Mouse (Mus musculus): ENCODE results near the gene Mypn. TPM values are rescaled to one million over a fixed set of nuclear protein-coding genes. Genes with fewer than 3 reads are reported as not detected.
A peak's percentile ranks its signal among the peaks of the same experiment; 100 is the strongest.

Mypn gene
- polyA plus RNA-seq, 1 experiment from 2014 or later = 2.6 TPM

DNA sequence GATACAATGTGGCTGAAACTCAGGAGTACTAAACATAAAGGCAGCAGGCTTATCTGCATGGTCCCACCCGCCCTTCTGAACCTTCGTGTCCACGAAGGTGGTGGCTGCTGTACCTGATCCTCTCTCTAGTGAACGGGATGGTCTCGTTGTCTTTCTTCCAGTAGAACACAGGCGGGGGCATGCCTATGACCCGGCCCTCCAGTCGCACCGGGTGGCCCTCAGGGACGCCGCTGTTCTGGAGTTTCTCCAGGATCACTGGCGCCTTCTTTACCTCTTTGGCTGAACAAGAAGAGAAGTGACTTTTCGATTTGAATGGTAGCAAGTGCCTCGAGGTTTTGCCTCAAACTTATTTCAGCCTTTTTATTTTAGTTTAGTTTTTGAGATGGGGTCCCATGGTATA lies 83.8 kb downstream of the Mypn start:
- Histone ChIP-seq H3K27me3 (no peaks in the 10 kb centered on the region), H3K4me2 (replicated peaks) (no peak overlapping the region), H3K4me1 (no peaks in the 10 kb centered on the region), H3K27ac (no peak overlapping the region), H3K4me3 (no peak overlapping the region), H3K9ac (no peak overlapping the region), H3K9me3 (no peaks in the 10 kb centered on the region), H3K36me3 (no peaks in the 10 kb centered on the region)
- WGBS = 72% methylated on average over 14 of the region's 14 CpGs
- ATAC-seq (ENCODE audit: low FRiP score, low read depth) = no peak

GRCm38 (mm10) chr10:63117583-63117982 lies 86.2 kb downstream of the Mypn start:
- Histone ChIP-seq H3K27ac (no peak overlapping the region), H3K4me1 (no peaks in the 10 kb centered on the region), H3K9ac (no peak overlapping the region), H3K9me3 (no peaks in the 10 kb centered on the region), H3K4me3 (no peak overlapping the region), H3K36me3 (no peaks in the 10 kb centered on the region), H3K27me3 (no peaks in the 10 kb centered on the region), H3K4me2 (replicated peaks) (no peak overlapping the region)
- no peak for ATAC-seq (ENCODE audit: low FRiP score, low read depth)
- WGBS = 88% methylated on average over 8 of the region's 8 CpGs

- Histone ChIP-seq H3K9me3 (no peaks in the 10 kb centered on the region), H3K4me3 (no peak overlapping the region), H3K27ac (no peak overlapping the region), H3K36me3 (no peaks in the 10 kb centered on the region), H3K4me2 (replicated peaks) (no peak overlapping the region), H3K4me1 (no peaks in the 10 kb centered on the region), H3K27me3 (no peaks in the 10 kb centered on the region), H3K9ac (no peak overlapping the region)
- WGBS = 89% methylated on average over 9 of the region's 9 CpGs
- ATAC-seq (ENCODE audit: low FRiP score, low read depth) = no peak
Measured at GRCm38 (mm10) chr10:63116376-63116775, 87.4 kb downstream of the Mypn start.

- Histone ChIP-seq H3K4me2 (replicated peaks) (no peak overlapping the region), H3K36me3 (no peaks in the 10 kb centered on the region), H3K4me1 (no peaks in the 10 kb centered on the region), H3K27me3 (no peaks in the 10 kb centered on the region), H3K27ac (no peak overlapping the region), H3K4me3 (no peak overlapping the region), H3K9me3 (no peaks in the 10 kb centered on the region), H3K9ac (no peak overlapping the region)
- ATAC-seq (ENCODE audit: low FRiP score, low read depth) = no peak
- WGBS = 80% methylated on average over 15 of the region's 15 CpGs
Measured at GRCm38 (mm10) chr10:63115881-63116280, 87.9 kb downstream of the Mypn start.

DNA sequence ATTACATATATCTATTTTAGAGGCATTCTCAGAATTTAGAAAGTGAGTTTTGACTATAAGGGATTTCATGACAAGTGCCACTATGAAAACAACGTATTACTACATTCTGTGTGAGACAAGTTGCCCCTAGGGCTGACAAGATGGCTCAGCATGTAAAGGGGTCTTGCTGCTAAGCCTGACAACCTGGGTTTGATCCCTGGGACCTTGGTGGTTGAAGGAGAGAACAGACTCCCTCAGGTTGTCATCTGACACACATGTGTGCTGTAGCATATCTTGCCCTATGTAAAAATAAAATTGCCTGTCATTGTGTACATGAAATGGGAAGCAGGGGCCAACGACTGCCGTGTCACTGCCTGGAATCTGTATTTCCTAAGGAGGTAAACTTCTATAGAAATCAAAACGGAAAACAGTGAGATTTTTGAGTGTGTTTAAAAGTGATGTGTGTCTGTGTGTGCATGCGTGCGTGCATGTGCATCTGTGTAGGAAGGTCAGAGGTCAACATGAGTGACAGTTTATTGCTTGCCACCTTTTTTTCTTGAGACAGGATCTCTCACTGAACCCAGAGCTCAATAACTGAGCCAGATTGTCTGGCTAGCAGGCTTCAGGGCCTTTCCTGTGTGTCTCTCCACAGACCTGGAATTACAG lies 89.9 kb downstream of the Mypn start:
- Histone ChIP-seq H3K9me3 (no peaks in the 10 kb centered on the region), H3K4me3 (no peak overlapping the region), H3K4me2 (replicated peaks) (no peak overlapping the region), H3K27me3 (no peaks in the 10 kb centered on the region), H3K9ac (no peak overlapping the region), H3K36me3 (no peaks in the 10 kb centered on the region), H3K4me1 (no peaks in the 10 kb centered on the region), H3K27ac (no peak overlapping the region)
- 82% methylated on average over 6 of the region's 6 CpGs for WGBS
- ATAC-seq (ENCODE audit: low FRiP score, low read depth) = no peak

DNA sequence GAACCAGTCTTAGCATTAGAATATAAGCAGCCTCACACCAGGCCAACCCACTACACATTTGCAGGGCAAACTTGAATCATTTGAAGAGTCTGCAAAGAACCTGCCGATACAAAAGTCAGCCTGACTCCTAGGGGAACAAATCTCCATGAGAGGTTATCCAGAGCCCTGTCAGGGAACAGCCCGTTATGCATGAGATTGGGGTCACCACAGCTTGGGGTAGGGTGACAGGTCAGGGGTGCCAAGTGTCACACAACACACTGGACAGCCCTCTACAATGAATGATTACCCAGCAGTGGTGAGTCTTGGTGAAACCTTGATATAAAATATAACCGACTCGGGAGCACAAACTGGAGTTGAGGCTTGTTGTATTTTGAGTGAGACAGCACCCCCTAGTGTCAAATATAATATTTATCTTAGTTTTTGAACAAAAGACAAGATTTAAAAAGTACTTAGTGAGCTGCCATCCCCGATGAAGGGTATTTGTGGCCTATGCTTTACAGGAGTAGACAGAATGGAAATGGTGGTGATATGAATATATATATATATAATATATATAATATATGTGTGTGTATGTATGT lies 90.6 kb downstream of the Mypn start:
- WGBS = 47% methylated on average over 5 of the region's 5 CpGs
- no peak overlapping the region for H3K4me3 ChIP-seq
- no peak overlapping the region for H3K4me2 ChIP-seq (replicated peaks)

DNA sequence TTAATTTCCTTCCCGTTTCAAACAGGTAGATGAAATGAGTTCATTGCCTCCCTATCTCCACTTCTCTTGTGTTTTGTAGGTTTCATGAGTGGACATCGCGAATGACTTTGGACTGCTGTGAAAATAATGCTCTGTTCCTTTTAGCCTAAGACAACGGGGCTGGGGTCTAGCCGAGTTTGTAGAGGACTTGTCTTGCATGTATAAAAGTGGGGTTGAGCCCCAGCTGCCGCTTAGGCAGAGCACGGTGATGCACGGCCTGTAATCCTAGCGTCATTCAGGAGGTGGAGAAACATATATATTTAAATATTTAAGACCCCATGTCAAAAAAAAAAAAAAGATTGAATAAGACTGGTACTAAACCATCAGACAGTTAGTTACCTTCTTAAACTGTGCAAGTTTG lies 103.1 kb downstream of the Mypn start:
- H3K36me3 ChIP-seq = no peaks in the 10 kb centered on the region
- H3K27ac ChIP-seq = no peak overlapping the region
- peaks cover 10% of the 10 kb centered on the region; the same call in 1 of the 2 replicates for H3K4me1 ChIP-seq
- ATAC-seq (ENCODE audit: low FRiP score, low read depth) = no peak
- no peaks in the 10 kb centered on the region for H3K9me3 ChIP-seq
- H3K4me3 ChIP-seq = peak overlapping the region; percentile 62
- H3K27me3 ChIP-seq = peaks cover 46% of the 10 kb centered on the region
- WGBS = 15% methylated on average over 9 of the region's 9 CpGs
- peak overlapping the region; percentile 75 for H3K9ac ChIP-seq
- peak overlapping the region; percentile 89 for H3K4me2 ChIP-seq (replicated peaks)

More for the DNA sequence above, 90.6 kb downstream of the Mypn start:
- no peaks in the 10 kb centered on the region for H3K9me3 ChIP-seq
- no peaks in the 10 kb centered on the region for H3K36me3 ChIP-seq
- H3K9ac ChIP-seq = no peak overlapping the region
- H3K27me3 ChIP-seq = no peaks in the 10 kb centered on the region
- H3K4me1 ChIP-seq = no peaks in the 10 kb centered on the region
- H3K27ac ChIP-seq = no peak overlapping the region
- ATAC-seq (ENCODE audit: low FRiP score, low read depth) = no peak

GRCm38 (mm10) chr10:63099941-63100562 lies 103.7 kb downstream of the Mypn start:
- Histone ChIP-seq H3K4me1 (peaks cover 10% of the 10 kb centered on the region; the same call in 1 of the 2 replicates), H3K27ac (no peak overlapping the region), H3K9ac (peak overlapping the region; percentile 75), H3K4me2 (replicated peaks) (peak overlapping the region; percentile 89), H3K36me3 (no peaks in the 10 kb centered on the region), H3K9me3 (no peaks in the 10 kb centered on the region), H3K27me3 (peaks cover 46% of the 10 kb centered on the region), H3K4me3 (peak overlapping the region; percentile 62)
- under 1% methylated on average over 62 of the region's 62 CpGs for WGBS
- peak; percentile 76 for ATAC-seq (ENCODE audit: low FRiP score, low read depth)

GRCm38 (mm10) chr10:63099521-63099920 lies 104.2 kb downstream of the Mypn start, which contains the start of gene Atoh7:
Atoh7 (plus strand) TSS chr10:63099651.
- H3K27ac ChIP-seq = no peak within 1 kb of the TSS
- H3K4me1 ChIP-seq = peaks cover 10% of the 10 kb centered on the region; the same call in 1 of the 2 replicates
- H3K9me3 ChIP-seq = no peaks in the 10 kb centered on the region
- no peaks in the 10 kb centered on the region for H3K36me3 ChIP-seq
- H3K4me2 ChIP-seq (replicated peaks) = peak within 1 kb of the TSS; percentile 89
- 6% methylated on average over 16 of the region's 16 CpGs for WGBS
- peaks cover 46% of the 10 kb centered on the region for H3K27me3 ChIP-seq
- peak within 1 kb of the TSS; percentile 62 for H3K4me3 ChIP-seq
- ATAC-seq (ENCODE audit: low FRiP score, low read depth) = no peak
- H3K9ac ChIP-seq = peak within 1 kb of the TSS; percentile 75

DNA sequence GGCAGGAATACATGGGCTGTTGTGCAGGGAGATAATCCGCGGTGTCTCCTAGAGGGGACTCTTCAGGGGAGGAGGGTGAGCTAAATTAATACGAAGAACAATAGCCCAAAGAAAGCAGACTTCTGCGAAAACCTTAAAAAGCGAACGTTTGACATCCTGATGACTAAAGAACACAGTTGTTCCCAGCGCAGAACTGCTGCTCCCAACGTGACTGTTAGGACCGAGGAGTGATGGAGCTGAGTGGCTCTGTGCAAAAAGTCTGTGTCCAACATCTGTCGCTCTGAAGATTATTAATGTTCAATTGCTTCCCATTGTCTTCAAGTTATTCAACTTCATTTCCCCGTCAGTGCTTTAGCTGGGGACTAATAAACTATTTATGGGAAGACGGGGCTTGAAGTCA lies 105.6 kb downstream of the Mypn start:
- Histone ChIP-seq H3K4me2 (replicated peaks) (no peak overlapping the region), H3K4me1 (peaks cover 10% of the 10 kb centered on the region; the same call in 1 of the 2 replicates), H3K4me3 (no peak overlapping the region), H3K27ac (no peak overlapping the region), H3K27me3 (peaks cover 46% of the 10 kb centered on the region), H3K9me3 (no peaks in the 10 kb centered on the region), H3K9ac (no peak overlapping the region), H3K36me3 (no peaks in the 10 kb centered on the region)
- whole genome bisulfite sequencing = 57% methylated on average over 12 of the region's 12 CpGs
- no peak for ATAC-seq (ENCODE audit: low FRiP score, low read depth)

- no peak for ATAC-seq (ENCODE audit: low FRiP score, low read depth)
- no peaks in the 10 kb centered on the region for H3K9me3 ChIP-seq
- 17% methylated on average over 2 of the region's 2 CpGs for WGBS
Measured at GRCm38 (mm10) chr10:63096757-63097156, 107.0 kb downstream of the Mypn start.

More at GRCm38 (mm10) chr10:63096757-63097156, 107.0 kb downstream of the Mypn start:
- Histone ChIP-seq H3K36me3 (no peaks in the 10 kb centered on the region), H3K27me3 (peaks cover 43% of the 10 kb centered on the region), H3K9ac (no peak overlapping the region), H3K4me3 (no peak overlapping the region), H3K27ac (no peak overlapping the region), H3K4me2 (replicated peaks) (no peak overlapping the region), H3K4me1 (peaks cover 13% of the 10 kb centered on the region; the same call in 1 of the 2 replicates)

All from limb, embryonic 13.5 days (tissue).